Mouse (Mus musculus) thymus, adult 2 months (tissue): ENCODE measurements around the gene Olfr850. TPM values are rescaled to one million over a fixed set of nuclear protein-coding genes. Genes with fewer than 3 reads are reported as not detected.

Experiments
- DNase-seq: peaks from one replicate; pipeline ENCODE4 v3.0.0; 2021
- H3K27ac ChIP-seq: fragments of 200-500 bp; 2 replicates; pipeline ENCODE4 v1.5.1; 2012; ENCODE audit warnings: low read length, control low read depth; ENCODE audit not compliant: control insufficient read depth, insufficient read depth
- H3K27me3 ChIP-seq: fragments of 200-500 bp; 2 replicates; pipeline ENCODE4 v1.6.1; 2012; ENCODE audit warnings: mild to moderate bottlenecking, low read length, moderate library complexity, mixed read lengths; ENCODE audit not compliant: control insufficient read depth, insufficient read depth
- H3K36me3 ChIP-seq: fragments of 200-500 bp; 2 replicates; pipeline ENCODE4 v1.6.1; 2012; ENCODE audit warnings: mild to moderate bottlenecking, low read length, moderate library complexity; ENCODE audit not compliant: control insufficient read depth, insufficient read depth
- H3K4me1 ChIP-seq: fragments of 200-500 bp; replicated peaks from 2 replicates; pipeline ENCODE4 v1.6.1; 2012; ENCODE audit warnings: low read length; ENCODE audit not compliant: control insufficient read depth, insufficient read depth
- H3K4me3 ChIP-seq: fragments of 200-500 bp; 2 replicates; pipeline ENCODE4 v1.5.1; 2012; ENCODE audit warnings: mild to moderate bottlenecking, low read length, control low read depth, moderate library complexity; ENCODE audit not compliant: control insufficient read depth, insufficient read depth
- CTCF ChIP-seq: fragments of 200-500 bp; IDR thresholded peaks from 2 replicates; pipeline ENCODE4 v1.5.1; 2012; ENCODE audit warnings: mild to moderate bottlenecking, control low read depth, low read length, moderate library complexity, borderline replicate concordance; ENCODE audit not compliant: control insufficient read depth, poor library complexity, insufficient read depth; ENCODE audit errors: extremely low read depth
- POLR2A ChIP-seq: fragments of 200-500 bp; IDR thresholded peaks from 2 replicates; pipeline ENCODE4 v1.6.1; 2012; ENCODE audit warnings: mild to moderate bottlenecking, low read length, control low read depth, moderate library complexity; ENCODE audit not compliant: control insufficient read depth, poor library complexity, insufficient read depth; ENCODE audit errors: extremely low read depth
- WGBS: fragments of 180-500 bp; shearing (Covaris S2); methylation state at CpG from one replicate; pipeline ENCODE4 v1.1.7; 2018; 5-methylcytosine and 5-hydroxymethylcytosine counted together
- polyA plus RNA-seq: library from polyadenylated mRNA; depleted of rRNA; stranded (reverse); fragments of >200 nt; gene quantifications from 2 replicates; pipeline ENCODE4 v1.2.3, GENCODE M21; 2012; rRNA removed

Gene Olfr850
- polyA plus RNA-seq = not detected in 2 replicates

GRCm38 (mm10) chr9:19478148-19478547 is at the start of gene Olfr850:
Gene Olfr850, minus strand, starts transcription at chr9:19478248.
- Histone ChIP-seq H3K36me3 (no peaks in the 10 kb centered on the region), H3K27me3 (no peaks in the 10 kb centered on the region), H3K27ac (no peak within 1 kb of the TSS), H3K4me1 (no peaks in the 10 kb centered on the region), H3K4me3 (no peak within 1 kb of the TSS)
- TF ChIP-seq CTCF = no peak
- TF ChIP-seq POLR2A = no peak
- DNase-seq = no peak

GRCm38 (mm10) chr9:19492995-19493394 is 14.9 kb upstream of the Olfr850 start, which contains the start of gene Olfr851:
Gene Olfr851, plus strand, starts transcription at chr9:19493295.
- H3K27ac ChIP-seq = no peak within 1 kb of the TSS
- no peaks in the 10 kb centered on the region for H3K36me3 ChIP-seq
- H3K27me3 ChIP-seq = no peaks in the 10 kb centered on the region
- H3K4me3 ChIP-seq = no peak within 1 kb of the TSS
- DNase-seq = no peak
- H3K4me1 ChIP-seq = no peaks in the 10 kb centered on the region
- TF ChIP-seq CTCF (no peak), POLR2A (no peak)

- WGBS = 88% methylated on average over 2 of the region's 2 CpGs
- TF ChIP-seq POLR2A (no peak), CTCF (no peak)
These were observed 38.1 kb downstream of the Olfr850 start, which contains the start of gene Olfr849 for GRCm38 (mm10) chr9:19439966-19440365. Gene Olfr849, plus strand, starts transcription at chr9:19440266.

More at GRCm38 (mm10) chr9:19439966-19440365, 38.1 kb downstream of the Olfr850 start, which contains the start of gene Olfr849:
- no peaks in the 10 kb centered on the region for H3K4me1 ChIP-seq
- no peaks in the 10 kb centered on the region for H3K36me3 ChIP-seq
- no peak within 1 kb of the TSS for H3K4me3 ChIP-seq
- no peak for DNase-seq
- H3K27ac ChIP-seq = no peak within 1 kb of the TSS
- no peaks in the 10 kb centered on the region for H3K27me3 ChIP-seq

Other genes starting within 250 kb of the Olfr850 start
- gene Olfr843, start 226.3 kb downstream of the Olfr850 start, polyA plus RNA-seq = not detected in 2 replicates
- gene Olfr844, start 161.9 kb downstream of the Olfr850 start, polyA plus RNA-seq = not detected in 2 replicates
- not detected in 2 replicates for gene Olfr845, start 141.8 kb downstream of the Olfr850 start, polyA plus RNA-seq
- gene Olfr846, start 114.2 kb downstream of the Olfr850 start, polyA plus RNA-seq = not detected in 2 replicates
- gene Olfr847, start 99.6 kb downstream of the Olfr850 start, polyA plus RNA-seq = not detected in 2 replicates
- gene Olfr849, start 38.0 kb downstream of the Olfr850 start, polyA plus RNA-seq = not detected in 2 replicates
- not detected in 2 replicates for gene Olfr851, start 15.0 kb upstream of the Olfr850 start, polyA plus RNA-seq
- not detected in 2 replicates for gene Olfr853, start 62.8 kb upstream of the Olfr850 start, polyA plus RNA-seq
- gene Olfr854, start 89.1 kb upstream of the Olfr850 start, polyA plus RNA-seq = not detected in 2 replicates
- gene Olfr855, start 104.4 kb upstream of the Olfr850 start, polyA plus RNA-seq = not detected in 2 replicates
- gene Zfp317, start 143.9 kb upstream of the Olfr850 start, polyA plus RNA-seq = 9.7 and 10.9 TPM in 2 replicates
- not detected in 2 replicates for gene Olfr857, start 231.2 kb upstream of the Olfr850 start, polyA plus RNA-seq